Mouse (Mus musculus): Measurements from ENCODE around the gene Muc1. TPM values are rescaled to one million over a fixed set of nuclear protein-coding genes. Genes with fewer than 3 reads are reported as not detected.

Muc1 gene
- total and polyA plus RNA-seq, 3 experiments: 0.04 to 1.1 TPM; not detected in 1

DNA sequence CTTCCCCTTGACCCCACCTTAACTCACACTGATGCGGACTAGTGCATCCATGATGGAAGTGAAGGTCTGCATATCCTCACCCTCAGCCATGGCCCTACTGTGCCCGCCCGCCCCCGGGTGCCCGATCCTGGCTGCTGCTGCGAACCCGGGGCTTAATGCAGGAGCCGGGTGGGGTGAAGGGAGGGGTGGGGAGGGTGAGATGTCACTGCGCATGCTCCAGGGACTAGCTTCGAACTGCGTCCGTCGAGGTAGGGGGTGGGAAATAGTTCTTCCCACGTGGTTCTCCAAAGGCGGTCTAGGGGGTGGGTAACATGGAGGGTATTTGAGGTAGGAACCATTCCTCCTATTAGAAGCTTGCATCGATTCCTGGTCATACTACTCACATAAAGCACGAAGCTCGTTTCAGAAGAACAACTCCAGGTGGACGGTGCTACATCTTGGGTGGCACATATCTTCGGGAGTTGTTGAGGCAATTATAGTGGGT, 16.9 kb downstream of the Muc1 start, which contains the start of gene Krtcap2 (continued):
- no peak; a peak in 1 of 6 replicates for TF ChIP-seq CTCF (IDR thresholded peaks at IDR 0.05 in 2 of 3, conservative IDR thresholded peaks at IDR 0.05 in 1 of 3; ENCODE audit: control insufficient read depth in 1 of 3, insufficient read depth in 1 of 3, low read depth in 2 of 3, low read length in 3 of 3, poor library complexity in 1 of 3, severe bottlenecking in 1 of 3)
- no peak for TF ChIP-seq POLR2AphosphoS2 (IDR thresholded peaks at IDR 0.05; ENCODE audit: low read length)
- TF ChIP-seq MAX (IDR thresholded peaks at IDR 0.05; ENCODE audit: low read length): peak; percentile 98

DNA sequence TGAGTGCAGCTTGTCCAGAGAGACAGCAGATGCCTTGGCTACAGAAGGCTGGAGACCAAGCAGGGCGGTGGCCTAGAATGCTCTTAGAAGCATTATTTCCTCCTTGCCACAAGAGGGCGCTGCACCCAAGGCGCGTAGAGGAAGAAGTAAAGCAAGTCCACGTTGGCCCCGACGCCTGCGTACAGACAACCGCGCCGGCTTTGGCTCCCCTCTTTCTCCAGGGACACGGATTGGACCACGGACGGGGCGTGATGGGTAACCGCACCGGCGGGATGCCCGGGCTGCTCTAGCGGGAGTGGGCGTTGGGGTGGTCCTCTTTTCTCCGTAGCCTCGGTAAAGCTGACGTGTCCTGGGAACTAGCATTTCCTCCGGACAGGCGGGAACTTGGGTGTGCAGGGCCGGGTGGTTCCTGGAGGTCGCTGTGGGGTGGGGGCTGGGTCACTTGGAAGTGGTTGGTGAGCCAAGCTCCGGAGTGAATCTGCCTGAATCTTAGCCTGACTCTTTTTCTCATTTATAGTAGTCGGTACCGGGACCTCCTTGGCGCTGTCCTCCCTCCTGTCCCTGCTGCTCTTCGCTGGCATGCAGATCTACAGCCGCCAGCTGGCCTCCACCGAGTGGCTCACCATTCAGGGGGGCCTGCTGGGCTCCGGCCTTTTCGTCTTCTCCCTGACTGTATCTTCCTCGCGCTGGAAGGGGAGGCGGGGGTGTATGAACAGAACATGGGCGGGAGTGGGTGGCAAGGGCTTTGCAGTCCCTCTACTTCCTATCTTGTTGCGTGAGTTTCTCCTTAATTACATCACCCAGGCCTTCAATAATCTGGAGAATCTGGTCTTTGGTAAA, 17.6 kb downstream of the Muc1 start, which contains the start of gene Trim46:
Gene Trim46, minus strand, starts transcription at position 49 of the 840 bp plus-strand sequence.
- Histone ChIP-seq H3K27me3 (ENCODE audit: control insufficient read depth in 1 of 2, insufficient read depth in 2 of 2, low read length in 2 of 2) (no peaks in the 10 kb centered on the region), H3K79me2 (ENCODE audit: control insufficient read depth, insufficient read depth, low read length, poor library complexity) (peaks cover 17% of the 10 kb centered on the region), H3K9me3 (replicated peaks; ENCODE audit: insufficient read depth, low read length) (no peaks in the 10 kb centered on the region), H3K4me3 (ENCODE audit: control insufficient read depth in 1 of 2, insufficient read depth in 1 of 2, low read depth in 2 of 2, low read length in 2 of 2) (peak within 1 kb of the TSS; percentile 84 to 89), H3K4me1 (ENCODE audit: control insufficient read depth in 1 of 2, insufficient read depth in 2 of 2, low read length in 2 of 2) (peaks cover 17 to 24% of the 10 kb centered on the region in 2 experiments; a peak in 3 of 4 replicates), H3K9ac (ENCODE audit: control insufficient read depth, low read depth, low read length, poor library complexity, severe bottlenecking) (peak within 1 kb of the TSS; percentile 99), H3K36me3 (ENCODE audit: control insufficient read depth in 1 of 2, insufficient read depth in 2 of 2, low read length in 2 of 2) (peaks cover 7 to 23% of the 10 kb centered on the region in 2 experiments; a peak in 3 of 4 replicates), H3K27ac (ENCODE audit: control insufficient read depth, low read depth, low read length) (peak within 1 kb of the TSS; percentile 98)
- DNase-seq (ENCODE audit: low read depth, low spot score): peak; percentile 98
- peak; percentile 66; the same call in 1 of the 2 replicates for TF ChIP-seq JUND (IDR thresholded peaks at IDR 0.05; ENCODE audit: low read depth, low read length)
- peak; percentile 70 for TF ChIP-seq TCF12 (IDR thresholded peaks at IDR 0.05; ENCODE audit: low read depth, low read length)
- peak; percentile 22 for TF ChIP-seq SMC3 (IDR thresholded peaks at IDR 0.05; ENCODE audit: low read depth, low read length)
- no peak for TF ChIP-seq ZKSCAN1 (IDR thresholded peaks at IDR 0.05; ENCODE audit: low read depth, low read length)
- TF ChIP-seq CTCF (IDR thresholded peaks at IDR 0.05 in 2 of 3, conservative IDR thresholded peaks at IDR 0.05 in 1 of 3; ENCODE audit: control insufficient read depth in 1 of 3, insufficient read depth in 1 of 3, low read depth in 2 of 3, low read length in 3 of 3, poor library complexity in 1 of 3, severe bottlenecking in 1 of 3): peak; percentile 95 to 98 (median 98)
- 0 out of 2 replicates have a peak, but pooled peaks have one; percentile 76 for TF ChIP-seq UBTF (IDR thresholded peaks at IDR 0.05; ENCODE audit: borderline replicate concordance, insufficient read depth, low read depth, low read length)
- peak; percentile 91 for TF ChIP-seq POLR2AphosphoS2 (IDR thresholded peaks at IDR 0.05; ENCODE audit: low read length)
- TF ChIP-seq ZMIZ1 (IDR thresholded peaks at IDR 0.05; ENCODE audit: low read depth, low read length): 0 out of 2 replicates have a peak, but pooled peaks have one; percentile 68
- TF ChIP-seq ZC3H11A (IDR thresholded peaks at IDR 0.05; ENCODE audit: low read depth, low read length): no peak
- no peak for TF ChIP-seq USF2 (IDR thresholded peaks at IDR 0.05; ENCODE audit: borderline replicate concordance in 1 of 2, insufficient read depth in 1 of 2, low read depth in 1 of 2, low read length in 2 of 2)
- peak; percentile 77 for TF ChIP-seq MYC (IDR thresholded peaks at IDR 0.05; ENCODE audit: low read depth, low read length)
- TF ChIP-seq MAZ (IDR thresholded peaks at IDR 0.05; ENCODE audit: low read depth, low read length): peak; percentile 21; the same call in 1 of the 2 replicates
- peak; percentile 33 for TF ChIP-seq RAD21 (IDR thresholded peaks at IDR 0.05; ENCODE audit: low read depth, low read length)
- TF ChIP-seq CHD1 (IDR thresholded peaks at IDR 0.05; ENCODE audit: low read depth, low read length): peak; percentile 98
- peak; percentile 63 for TF ChIP-seq KAT2A (conservative IDR thresholded peaks at IDR 0.05; ENCODE audit: low read depth, low read length)
- no peak for TF ChIP-seq BHLHE40 (IDR thresholded peaks at IDR 0.05; ENCODE audit: borderline replicate concordance, low read depth, low read length)
- TF ChIP-seq MYB (IDR thresholded peaks at IDR 0.05; ENCODE audit: low read depth, low read length): no peak
- no peak for TF ChIP-seq GATA1 (IDR thresholded peaks at IDR 0.05; ENCODE audit: low read depth, low read length)
- TF ChIP-seq POLR2AphosphoS5 (IDR thresholded peaks at IDR 0.05; ENCODE audit: borderline replicate concordance, low read depth, low read length): no peak
- peak; percentile 84 for TF ChIP-seq MXI1 (IDR thresholded peaks at IDR 0.05; ENCODE audit: low read depth, low read length)
- TF ChIP-seq ELF1 (IDR thresholded peaks at IDR 0.05; ENCODE audit: low read depth, low read length): peak; percentile 66
- no peak; the same call in 1 of the 2 replicates for TF ChIP-seq MAX (IDR thresholded peaks at IDR 0.05; ENCODE audit: low read length)
- no peak; the same call in 1 of the 2 replicates for TF ChIP-seq E2F4 (IDR thresholded peaks at IDR 0.05; ENCODE audit: borderline replicate concordance, low read depth, low read length)
- no peak for TF ChIP-seq MAFK (IDR thresholded peaks at IDR 0.05; ENCODE audit: borderline replicate concordance, low read depth, low read length)
- TF ChIP-seq USF1 (IDR thresholded peaks at IDR 0.05; ENCODE audit: low read depth, low read length): 0 out of 2 replicates have a peak, but pooled peaks have one; percentile 21
- no peak; the same call in 1 of the 2 replicates for TF ChIP-seq GABPA (IDR thresholded peaks at IDR 0.05; ENCODE audit: low read depth, low read length)
- no peak for TF ChIP-seq TAL1 (IDR thresholded peaks at IDR 0.05; ENCODE audit: low read length)
- peak; percentile 64 for TF ChIP-seq SIN3A (IDR thresholded peaks at IDR 0.05; ENCODE audit: low read length)
- TF ChIP-seq NELFE (IDR thresholded peaks at IDR 0.05; ENCODE audit: low read depth, low read length): peak; percentile 69
- TF ChIP-seq RCOR1 (IDR thresholded peaks at IDR 0.05; ENCODE audit: low read depth, low read length): peak; percentile 65; the same call in 1 of the 2 replicates
- TF ChIP-seq MEF2A (IDR thresholded peaks at IDR 0.05; ENCODE audit: extremely low read depth, insufficient replicate concordance, low read depth, low read length, poor library complexity, severe bottlenecking): no peak
